In genomic region chr9:77753853-77754727, GRCm38 (mm10) we compare ENCODE assay signal across 8 mouse cellular contexts. TPM values are rescaled to one million over a fixed set of nuclear protein-coding genes. Genes with fewer than 3 reads are reported as not detected.
A peak's percentile ranks its signal among the peaks of the same experiment; 100 is the strongest.
DNase-seq lines count a peak whose midpoint lies in the region; ATAC-seq and TF ChIP-seq lines count a peak whose summit lies in the region.

Gene Gclc (plus strand): TSS chr9:77754535.

- H3K27ac ChIP-seq in hindbrain, embryonic 11.5 days (ENCODE audit: low read depth, low read length), result peak within 1 kb of the TSS; percentile 87
- H3K27ac ChIP-seq in lung, postnatal 0 days (ENCODE audit: low read length), result peak within 1 kb of the TSS; percentile 96

- DNase-seq in Muller cell, postnatal 12 days (ENCODE audit: inconsistent ontology term), result peak; percentile 94
- peak; percentile 95 to 97 for DNase-seq in cerebellum, postnatal 10 days
- DNase-seq in frontal cortex, postnatal 10 days (ENCODE audit: low spot score in 2 of 2), result peak; percentile 80 to 88
- DNase-seq in hindbrain, embryonic 11.5 days (ENCODE audit: low spot score), result peak; percentile 90
- peak; percentile 88 to 93 for DNase-seq in layer of hippocampus, postnatal 10 days (ENCODE audit: low spot score in 2 of 2)
- peak; percentile 94 for DNase-seq in lung, postnatal 0 days (ENCODE audit: low spot score)
- DNase-seq in ovary, postnatal 10 days (ENCODE audit: low spot score), result peak; percentile 82
- peak; percentile 90 for DNase-seq in thymus, postnatal 0 days (ENCODE audit: low spot score)

- TF ChIP-seq CTCF in lung, postnatal 0 days (IDR thresholded peaks at IDR 0.05), result no peak

- peak within 1 kb of the TSS; percentile 57 for H3K4me2 ChIP-seq in hindbrain, embryonic 11.5 days (replicated peaks; ENCODE audit: low read depth, low read length)
- peak within 1 kb of the TSS; percentile 93 for H3K4me2 ChIP-seq in lung, postnatal 0 days (replicated peaks; ENCODE audit: low read depth, low read length)

- H3K4me1 ChIP-seq in hindbrain, embryonic 11.5 days (replicated peaks; ENCODE audit: control insufficient read depth, insufficient read depth, low read length), result no peaks in the 10 kb centered on the region
- no peaks in the 10 kb centered on the region for H3K4me1 ChIP-seq in lung, postnatal 0 days (ENCODE audit: insufficient read depth, low read depth, low read length)

- no peaks in the 10 kb centered on the region for H3K36me3 ChIP-seq in hindbrain, embryonic 11.5 days (ENCODE audit: control insufficient read depth, insufficient read depth, low read length)
- no peaks in the 10 kb centered on the region for H3K36me3 ChIP-seq in lung, postnatal 0 days (ENCODE audit: insufficient read depth, low read length)

- H3K9ac ChIP-seq in hindbrain, embryonic 11.5 days (ENCODE audit: low read depth, low read length), result peak within 1 kb of the TSS; percentile 68
- H3K9ac ChIP-seq in lung, postnatal 0 days (replicated peaks; ENCODE audit: low read depth), result peak within 1 kb of the TSS; percentile 68

- H3K27me3 ChIP-seq in hindbrain, embryonic 11.5 days (ENCODE audit: control insufficient read depth, insufficient read depth, low read length), result no peaks in the 10 kb centered on the region
- H3K27me3 ChIP-seq in lung, postnatal 0 days (replicated peaks; ENCODE audit: insufficient read depth, low read length), result no peaks in the 10 kb centered on the region

- H3K9me3 ChIP-seq in hindbrain, embryonic 11.5 days (ENCODE audit: control insufficient read depth, low read length), result no peaks in the 10 kb centered on the region
- no peaks in the 10 kb centered on the region for H3K9me3 ChIP-seq in lung, postnatal 0 days (ENCODE audit: low read length)

- no peak for TF ChIP-seq EP300 in lung, postnatal 0 days (IDR thresholded peaks at IDR 0.05)

- H3K4me3 ChIP-seq in hindbrain, embryonic 11.5 days (ENCODE audit: low read depth, low read length), result peak within 1 kb of the TSS; percentile 78
- peak within 1 kb of the TSS; percentile 78 for H3K4me3 ChIP-seq in lung, postnatal 0 days (ENCODE audit: low read depth, low read length)

- ATAC-seq in hindbrain, embryonic 11.5 days (ENCODE audit: low FRiP score), result peak; percentile 83
- peak; percentile 81 for ATAC-seq in lung, postnatal 0 days

- 7% methylated on average over 51 of the region's 54 CpGs for WGBS in hindbrain, embryonic 11.5 days
- WGBS in lung, postnatal 0 days, result 10% methylated on average over 37 of the region's 54 CpGs

RNA-seq across cellular contexts. Expression of gene Gclc, which starts in this region (rescaled TPM):
- polyA plus RNA-seq in hindbrain, embryonic 11.5 days (2014; fragmentation: Nextera tagmentation; extraction: Ambion mirVana), result 19.5 and 22.6 TPM in 2 replicates
- total RNA-seq in layer of hippocampus, postnatal 10 days (2021), result 10 to 100 TPM; 35.7 to 36.0 TPM
- 40.8 and 71.8 TPM in 2 replicates for polyA plus RNA-seq in lung, postnatal 0 days (2015; fragmentation: Nextera tagmentation; extraction: Ambion mirVana)
- 16.4 and 18.5 TPM in 2 replicates for polyA plus RNA-seq in thymus, postnatal 0 days (2015; fragmentation: Nextera tagmentation; extraction: Ambion mirVana)

Comparison
In these comparisons a context has a peak if more than half of its experiments do, and no peak if none do; other contexts are left out.
1. Peak in every context shown above with its lines: DNase-seq, ATAC-seq, H3K4me3 ChIP-seq and H3K27ac ChIP-seq.